Mouse (Mus musculus) lung, embryonic 14.5 days (tissue): ENCODE measurements around the gene Apopt1. TPM values are rescaled to one million over a fixed set of nuclear protein-coding genes. Genes with fewer than 3 reads are reported as not detected.
A peak's percentile ranks its signal among the peaks of the same experiment; 100 is the strongest.

Experiments
- ATAC-seq: fragments of 200-750 bp; cut with Nextera tagmentation; 2 replicates; pipeline ENCODE4 v1.8.0; 2017; ENCODE audit warnings: mild to moderate bottlenecking, moderate TSS enrichment, moderate library complexity; ENCODE audit not compliant: insufficient read depth
- DNase-seq: peaks from one replicate; pipeline ENCODE4 v3.0.0-alpha.2; 2015
- H3K27ac ChIP-seq: fragments of 300-500 bp; sonication (generic); 2 replicates; pipeline ENCODE4 v1.5.1; 2014; ENCODE audit warnings: low read depth, mild to moderate bottlenecking, moderate library complexity
- H3K27me3 ChIP-seq: fragments of 300-500 bp; sonication (generic); 2 replicates; pipeline ENCODE4 v1.6.1; 2014; ENCODE audit warnings: low read length, control low read depth; ENCODE audit not compliant: insufficient read depth
- H3K36me3 ChIP-seq: fragments of 300-500 bp; sonication (generic); 2 replicates; pipeline ENCODE4 v1.6.1; 2014; ENCODE audit warnings: control low read depth; ENCODE audit not compliant: insufficient read depth
- H3K4me1 ChIP-seq: fragments of 300-500 bp; sonication (generic); 2 replicates; pipeline ENCODE4 v1.6.1; 2014; ENCODE audit warnings: antibody characterized with exemption, control low read depth; ENCODE audit not compliant: insufficient read depth
- H3K4me2 ChIP-seq: fragments of 300-500 bp; sonication (generic); 2 replicates; pipeline ENCODE4 v1.6.1; 2014; ENCODE audit warnings: mild to moderate bottlenecking
- H3K4me3 ChIP-seq: fragments of 300-500 bp; sonication (generic); 2 replicates; pipeline ENCODE4 v1.5.1; 2014; ENCODE audit warnings: low read depth, low read length
- H3K9ac ChIP-seq: fragments of 300-500 bp; sonication (generic); 2 replicates; pipeline ENCODE4 v1.6.1; 2014
- H3K9me3 ChIP-seq: fragments of 300-500 bp; sonication (generic); 2 replicates; pipeline ENCODE4 v1.6.1; 2016; ENCODE audit warnings: low read depth, low read length, control low read depth
- CTCF ChIP-seq: IDR thresholded peaks from 2 replicates; pipeline ENCODE4 v1.5.1; 2016; ENCODE audit warnings: antibody characterized with exemption, low read depth
- WGBS: fragments of 180-500 bp; shearing (Covaris S2); extraction: QIAGEN DNeasy Blood & Tissue Kit; methylation state at CpG from one replicate; pipeline ENCODE4 v1.1.7; 2014; 5-methylcytosine and 5-hydroxymethylcytosine counted together
- polyA plus RNA-seq: library from polyadenylated mRNA; unstranded; fragments of >200 nt; fragmentation: Nextera tagmentation; extraction: Ambion mirVana; gene quantifications from 2 replicates; pipeline ENCODE4 v1.2.1, GENCODE M21; 2014

Apopt1 gene
- polyA plus RNA-seq, 1 experiment from 2014 or later = 57.3 TPM

GRCm38 (mm10) chr12:111720222-111720621, 7.2 kb downstream of the Apopt1 start:
- WGBS = 83% methylated on average over 4 of the region's 4 CpGs
- ATAC-seq = no peak
- H3K4me3 ChIP-seq = no peak overlapping the region
- TF ChIP-seq CTCF = no peak
- H3K36me3 ChIP-seq = peaks cover 17% of the 10 kb centered on the region; the same call in 1 of the 2 replicates
- no peak overlapping the region for H3K4me2 ChIP-seq
- no peaks in the 10 kb centered on the region for H3K9me3 ChIP-seq
- H3K27me3 ChIP-seq = no peaks in the 10 kb centered on the region
- H3K4me1 ChIP-seq = no peaks in the 10 kb centered on the region
- H3K9ac ChIP-seq = no peak overlapping the region
- no peak for DNase-seq
- no peak overlapping the region for H3K27ac ChIP-seq

GRCm38 (mm10) chr12:111722654-111723053, 9.6 kb downstream of the Apopt1 start:
- 71% methylated on average over 9 of the region's 9 CpGs for WGBS
- DNase-seq (peak; percentile 62), ATAC-seq (no peak)
- Histone ChIP-seq H3K27ac (no peak overlapping the region), H3K27me3 (no peaks in the 10 kb centered on the region), H3K4me3 (no peak overlapping the region), H3K9ac (no peak overlapping the region), H3K9me3 (no peaks in the 10 kb centered on the region), H3K36me3 (peaks cover 27% of the 10 kb centered on the region; the same call in 1 of the 2 replicates), H3K4me2 (no peak overlapping the region), H3K4me1 (no peaks in the 10 kb centered on the region)
- peak; percentile 54 for TF ChIP-seq CTCF

GRCm38 (mm10) chr12:111724638-111725337, 11.7 kb downstream of the Apopt1 start:
- Histone ChIP-seq H3K9ac (no peak overlapping the region), H3K9me3 (no peaks in the 10 kb centered on the region), H3K4me3 (no peak overlapping the region), H3K4me2 (no peak overlapping the region), H3K36me3 (peaks cover 29% of the 10 kb centered on the region; the same call in 1 of the 2 replicates), H3K27ac (no peak overlapping the region), H3K4me1 (no peaks in the 10 kb centered on the region), H3K27me3 (no peaks in the 10 kb centered on the region)
- WGBS = 61% methylated on average over 6 of the region's 6 CpGs
- TF ChIP-seq CTCF = no peak
- ATAC-seq (no peak), DNase-seq (no peak)

- no peaks in the 10 kb centered on the region for H3K4me1 ChIP-seq
- no peaks in the 10 kb centered on the region for H3K27me3 ChIP-seq
- H3K27ac ChIP-seq = no peak overlapping the region; the same call in 1 of the 2 replicates
- H3K4me3 ChIP-seq = no peak overlapping the region
- H3K36me3 ChIP-seq = peaks cover 31% of the 10 kb centered on the region; the same call in 1 of the 2 replicates
- no peak overlapping the region for H3K4me2 ChIP-seq
- WGBS = 70% methylated on average over 12 of the region's 12 CpGs
- ATAC-seq (0 out of 2 replicates have a peak, but pooled peaks have one; percentile 6), DNase-seq (no peak)
- H3K9ac ChIP-seq = no peak overlapping the region
- TF ChIP-seq CTCF = no peak
- no peaks in the 10 kb centered on the region for H3K9me3 ChIP-seq
These were observed 12.5 kb downstream of the Apopt1 start for GRCm38 (mm10) chr12:111725338-111726121.

- 41% methylated on average over 4 of the region's 4 CpGs for WGBS
- Histone ChIP-seq H3K4me2 (no peak overlapping the region), H3K9me3 (no peaks in the 10 kb centered on the region), H3K36me3 (peaks cover 34% of the 10 kb centered on the region; the same call in 1 of the 2 replicates), H3K9ac (no peak overlapping the region), H3K4me3 (no peak overlapping the region), H3K4me1 (no peaks in the 10 kb centered on the region), H3K27me3 (no peaks in the 10 kb centered on the region), H3K27ac (no peak overlapping the region)
- no peak for TF ChIP-seq CTCF
- ATAC-seq (peak; percentile 30; the same call in 1 of the 2 replicates), DNase-seq (peak; percentile 27)
These were observed 13.0 kb downstream of the Apopt1 start for GRCm38 (mm10) chr12:111726122-111726463.

- no peaks in the 10 kb centered on the region for H3K9me3 ChIP-seq
- H3K4me1 ChIP-seq = no peaks in the 10 kb centered on the region
- no peak for DNase-seq
- H3K27me3 ChIP-seq = no peaks in the 10 kb centered on the region
- H3K4me2 ChIP-seq = no peak overlapping the region
- no peak for ATAC-seq
- H3K9ac ChIP-seq = no peak overlapping the region
- peaks cover 41% of the 10 kb centered on the region; the same call in 1 of the 2 replicates for H3K36me3 ChIP-seq
- H3K4me3 ChIP-seq = no peak overlapping the region
- no peak overlapping the region for H3K27ac ChIP-seq
- TF ChIP-seq CTCF = no peak
- 78% methylated on average over 1 of the region's 1 CpGs for WGBS
These were observed 14.9 kb downstream of the Apopt1 start for GRCm38 (mm10) chr12:111727956-111728355.
